Mouse (Mus musculus) liver, adult 10 weeks (tissue): ENCODE data around the gene Ces1h. TPM values are rescaled to one million over a fixed set of nuclear protein-coding genes. Genes with fewer than 3 reads are reported as not detected.

Source experiments
- polyA plus RNA-seq: library from polyadenylated mRNA; stranded (reverse); fragments of 350-450 nt; fragmentation: Illumina TruSeq; extraction: RNeasy Lipid Tissue Mini Kit (QIAGEN cat#74804); gene quantifications from one replicate; pipeline ENCODE4 v1.2.3, GENCODE M21; 2014; ENCODE audit warnings: low read depth, low replicate concordance

The Ces1h gene
- not detected for polyA plus RNA-seq

DNA sequence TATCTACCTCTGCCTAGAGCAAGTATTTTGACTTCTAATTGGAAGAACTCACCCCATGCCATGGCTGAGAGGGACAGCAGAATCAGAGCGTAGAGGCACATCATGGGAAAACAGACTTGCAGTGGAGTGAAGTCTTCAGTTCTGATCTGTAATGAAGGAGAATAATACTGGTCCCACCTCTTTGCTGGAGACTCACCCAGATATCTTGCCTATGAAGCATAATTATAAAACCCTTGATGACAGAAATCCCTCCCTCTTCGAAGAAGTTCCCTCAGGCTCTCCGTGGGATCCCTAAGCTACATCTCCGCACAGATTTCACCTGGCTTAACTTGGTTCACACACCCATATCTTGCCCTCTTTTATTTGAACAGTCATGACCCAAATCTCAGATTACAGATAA is at the start of gene Ces1h:
Gene Ces1h, minus strand, starts transcription at position 101 of the 400 bp plus-strand sequence.

DNA sequence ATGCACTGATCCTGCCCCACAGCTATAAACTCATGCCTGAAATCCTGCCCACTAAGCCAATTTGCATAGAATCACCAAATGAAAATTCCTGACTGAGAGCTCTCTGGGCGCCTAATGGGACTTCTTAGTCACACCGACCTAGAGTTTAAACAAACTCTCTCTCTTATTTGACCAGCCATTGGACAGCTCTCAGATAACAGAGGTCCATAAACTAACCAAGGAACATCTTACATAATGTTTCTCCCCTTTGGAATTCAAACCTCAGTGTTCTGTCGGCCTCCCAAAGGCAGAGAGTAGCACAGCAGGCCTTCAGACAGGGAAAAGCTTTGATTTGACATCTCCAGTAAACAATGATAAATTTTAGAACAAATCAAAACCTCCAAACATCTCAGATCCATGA is 42.3 kb downstream of the Ces1h start, which contains the start of gene Ces1g:
Gene Ces1g, minus strand, starts transcription at position 102 of the 400 bp plus-strand sequence.

Other genes with a start within 250 kb of the Ces1h start
- 3,465 TPM for gene Ces1c, start 248.4 kb downstream of the Ces1h start, polyA plus RNA-seq
- 709 TPM for gene Ces1d, start 181.9 kb downstream of the Ces1h start, polyA plus RNA-seq
- 131 TPM for gene Ces1e, start 150.1 kb downstream of the Ces1h start, polyA plus RNA-seq
- gene Ces1f, start 100.0 kb downstream of the Ces1h start, polyA plus RNA-seq = 371 TPM
- gene Ces1g, start 42.4 kb downstream of the Ces1h start, polyA plus RNA-seq = 411 TPM
- gene Ces5a, start 156.1 kb upstream of the Ces1h start, polyA plus RNA-seq = not detected